Mouse (Mus musculus): ENCODE measurements around the gene Drosha.

DNA sequence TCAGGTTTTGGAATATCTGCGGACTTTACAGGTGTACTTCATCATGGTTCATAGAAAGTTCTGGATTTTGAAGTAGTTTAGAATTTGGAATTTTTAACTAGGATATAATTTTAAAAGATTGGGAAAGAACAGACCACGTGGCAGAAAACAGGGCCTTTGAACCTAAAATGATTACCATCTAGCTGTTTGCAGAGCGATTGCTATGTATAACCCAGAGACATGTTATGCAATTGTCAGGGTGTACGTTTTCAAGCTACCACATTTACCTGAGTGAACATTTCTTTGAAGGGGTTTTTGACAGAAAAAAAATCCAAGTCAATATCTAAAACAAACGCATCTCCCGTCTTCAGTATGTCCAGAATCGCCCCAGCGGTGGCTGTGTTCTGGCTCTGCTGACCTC lies 7.0 kb upstream of the Drosha start:
- TF ChIP-seq CTCF (IDR thresholded peaks at IDR 0.05; ENCODE audit: extremely low read depth, insufficient read depth, insufficient read length, insufficient replicate concordance) (no peak), POLR2A (IDR thresholded peaks at IDR 0.05; ENCODE audit: low read depth, low read length) (no peak)
